Mouse (Mus musculus): Measurements from ENCODE around the gene Ak4.

DNA sequence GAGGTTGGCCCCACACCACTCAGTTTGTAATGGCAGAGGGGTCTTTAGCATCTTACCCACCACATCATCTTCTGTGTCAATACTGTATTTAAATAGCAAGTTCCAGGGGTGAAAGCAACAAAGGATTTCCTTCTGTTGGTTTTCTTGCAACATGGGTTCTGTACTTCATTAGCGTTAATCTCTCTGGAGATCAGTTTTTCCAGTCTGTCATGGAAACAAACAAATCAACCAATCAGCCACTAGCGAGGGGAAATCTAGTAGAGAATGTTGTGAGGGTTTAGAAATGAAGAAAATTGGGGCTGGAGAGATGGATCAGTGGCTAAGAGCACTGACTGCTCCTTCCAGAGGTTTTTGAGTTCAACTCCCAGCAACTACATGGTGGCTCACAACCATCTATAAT is 86.9 kb downstream of the Ak4 start:
- no peak for TF ChIP-seq CTCF (IDR thresholded peaks at IDR 0.05; ENCODE audit: borderline replicate concordance, control insufficient read depth, extremely low read depth, insufficient read depth, low read length, poor library complexity)
- no peak for TF ChIP-seq POLR2A (IDR thresholded peaks at IDR 0.05; ENCODE audit: control insufficient read depth, extremely low read depth, insufficient read depth, low read length, poor library complexity)

Measured in thymus, adult 2 months (tissue).